Mouse (Mus musculus): Measurements from ENCODE around the gene Xcl1. TPM values are rescaled to one million over a fixed set of nuclear protein-coding genes. Genes with fewer than 3 reads are reported as not detected.

Xcl1 gene
- 0.40 and 3.4 TPM in 2 replicates for polyA plus RNA-seq (2012; rRNA removed; ENCODE audit: low replicate concordance)

DNA sequence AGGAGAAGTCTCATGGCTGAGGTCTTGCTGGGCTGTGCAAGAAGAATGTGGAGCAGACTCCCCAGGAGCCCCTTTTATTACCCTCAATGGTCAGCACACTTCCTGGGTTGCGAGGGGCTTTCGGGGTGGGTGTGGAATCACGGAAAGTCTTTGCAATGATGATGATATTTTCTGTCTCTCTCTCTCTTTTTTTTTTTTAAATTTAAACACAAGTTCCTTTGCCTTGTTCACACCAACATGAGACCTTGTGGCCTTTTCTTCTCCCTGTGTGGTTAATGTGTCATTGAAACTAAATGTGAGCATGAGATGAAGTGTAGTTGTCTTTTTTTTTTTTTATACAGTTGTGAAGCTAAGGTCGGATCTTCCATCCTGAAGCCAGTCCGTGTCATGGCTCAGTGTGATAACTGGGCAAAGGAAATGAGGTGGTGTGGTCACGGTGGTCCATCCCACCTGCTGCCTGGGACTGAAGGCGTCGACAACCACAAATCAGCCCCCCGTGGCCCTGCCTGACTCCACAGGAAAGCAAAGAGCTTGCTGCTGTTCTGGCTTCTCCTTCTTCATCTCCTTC is at the start of gene Xcl1:
Gene Xcl1 (minus strand): TSS at position 51 of the 568 bp plus-strand sequence.

Other genes starting within 250 kb of the Xcl1 start
- 315 and 408 TPM in 2 replicates for gene Dpt, start 138.9 kb downstream of the Xcl1 start, polyA plus RNA-seq (2012; rRNA removed; ENCODE audit: low replicate concordance)
- 0.06 TPM in 1 of 2 replicates, not detected in the other for gene Tbx19, start 225.2 kb upstream of the Xcl1 start, polyA plus RNA-seq (2012; rRNA removed; ENCODE audit: low replicate concordance)